Mouse (Mus musculus): Measurements from ENCODE around the gene Dpp7.

DNA sequence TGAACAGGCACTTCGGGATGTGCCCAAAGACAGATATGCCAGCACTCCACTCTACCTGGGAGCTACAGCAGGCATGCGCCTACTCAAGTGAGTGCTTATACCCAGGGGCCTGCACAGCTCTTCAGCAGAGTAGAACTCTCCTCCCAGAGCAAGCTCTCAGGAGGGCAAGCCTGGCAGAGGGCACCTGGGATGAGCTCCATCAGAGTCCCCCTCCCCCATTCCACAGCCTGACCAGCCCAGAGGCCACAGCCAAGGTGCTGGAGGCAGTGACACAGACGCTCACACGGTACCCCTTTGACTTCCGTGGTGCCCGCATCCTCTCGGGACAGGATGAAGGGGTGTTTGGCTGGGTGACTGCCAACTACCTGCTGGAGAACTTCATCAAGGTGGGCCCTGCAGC lies 41.9 kb upstream of the Dpp7 start:
- TF ChIP-seq SMC3 (IDR thresholded peaks at IDR 0.05; ENCODE audit: low read depth, low read length) (no peak), EP300 (IDR thresholded peaks at IDR 0.05; ENCODE audit: low read depth in 1 of 2, low read length in 2 of 2) (no peak), ETS1 (IDR thresholded peaks at IDR 0.05; ENCODE audit: low read depth, low read length) (no peak)
